Mouse (Mus musculus) lung, embryonic 15.5 days (tissue): ENCODE data around the gene Etv5. TPM values are rescaled to one million over a fixed set of nuclear protein-coding genes. Genes with fewer than 3 reads are reported as not detected.

ENCODE experiments used
- ATAC-seq: fragments of 200-750 bp; cut with Nextera tagmentation; 2 replicates; pipeline ENCODE4 v1.8.0; 2017; ENCODE audit warnings: moderate number of reproducible peaks, borderline replicate concordance; ENCODE audit not compliant: low FRiP score, low TSS enrichment; ENCODE audit errors: extremely low read depth
- H3K27ac ChIP-seq: fragments of 300-500 bp; sonication (generic); 2 replicates; pipeline ENCODE4 v1.5.1; 2015; ENCODE audit warnings: moderate library complexity, mild to moderate bottlenecking, inconsistent platforms
- H3K27me3 ChIP-seq: fragments of 300-500 bp; sonication (generic); 2 replicates; pipeline ENCODE4 v1.6.1; 2015; ENCODE audit warnings: inconsistent platforms
- H3K36me3 ChIP-seq: fragments of 300-500 bp; sonication (generic); 2 replicates; pipeline ENCODE4 v1.6.1; 2015; ENCODE audit warnings: inconsistent platforms
- H3K4me1 ChIP-seq: fragments of 300-500 bp; sonication (generic); 2 replicates; pipeline ENCODE4 v1.6.1; 2015; ENCODE audit warnings: inconsistent platforms
- H3K4me2 ChIP-seq: fragments of 300-500 bp; sonication (generic); 2 replicates; pipeline ENCODE4 v1.6.1; 2015; ENCODE audit warnings: inconsistent platforms, mild to moderate bottlenecking, moderate library complexity
- H3K4me3 ChIP-seq: fragments of 300-500 bp; sonication (generic); 2 replicates; pipeline ENCODE4 v1.5.1; 2015; ENCODE audit warnings: mild to moderate bottlenecking, inconsistent platforms
- H3K9ac ChIP-seq: fragments of 300-500 bp; sonication (generic); 2 replicates; pipeline ENCODE4 v1.6.1; 2015; ENCODE audit warnings: inconsistent platforms
- H3K9me3 ChIP-seq: fragments of 300-500 bp; sonication (generic); 2 replicates; pipeline ENCODE4 v1.6.1; 2016; ENCODE audit warnings: inconsistent platforms
- WGBS: fragments of 180-500 bp; shearing (Covaris S2); methylation state at CpG from one replicate; pipeline ENCODE4 v1.1.7; 2015; 5-methylcytosine and 5-hydroxymethylcytosine counted together
- polyA plus RNA-seq: library from polyadenylated mRNA; unstranded; fragments of >200 nt; fragmentation: Nextera tagmentation; extraction: Ambion mirVana; gene quantifications from 2 replicates; pipeline ENCODE4 v1.2.1, GENCODE M21; 2015

Etv5 gene
- polyA plus RNA-seq, 1 experiment from 2014 or later: 167 TPM

DNA sequence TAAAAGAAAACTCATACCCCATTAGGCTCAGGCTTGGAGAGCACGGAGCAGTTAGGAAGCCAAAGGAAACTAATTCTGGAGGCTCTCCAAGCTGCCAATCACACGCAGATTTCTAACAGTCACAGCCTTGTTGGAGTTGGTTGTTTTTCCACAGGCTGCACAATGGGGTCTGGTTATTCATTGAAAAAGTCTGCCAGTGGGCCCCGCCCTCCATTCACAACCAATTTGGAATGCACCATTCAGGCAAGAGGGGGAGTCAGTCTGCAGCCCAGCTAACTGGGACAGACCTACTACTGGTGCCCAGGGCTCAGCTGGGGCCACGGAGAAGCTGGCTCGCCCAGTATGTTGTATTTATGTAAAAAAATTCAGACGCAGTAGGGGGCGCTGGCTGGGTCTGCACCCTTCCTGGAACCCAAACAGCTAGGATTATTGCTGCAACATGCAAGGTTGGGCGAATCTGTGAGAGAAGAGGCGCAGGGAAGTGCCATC is 10.6 kb downstream of the Etv5 start:
- no peaks in the 10 kb centered on the region for H3K9me3 ChIP-seq
- peak overlapping the region; percentile 70 for H3K27ac ChIP-seq
- H3K4me1 ChIP-seq: peaks cover 34% of the 10 kb centered on the region
- peak overlapping the region; percentile 4; the same call in 1 of the 2 replicates for H3K9ac ChIP-seq
- peak overlapping the region; percentile 46 for H3K4me2 ChIP-seq
- peaks cover 27% of the 10 kb centered on the region for H3K36me3 ChIP-seq
- H3K27me3 ChIP-seq: no peaks in the 10 kb centered on the region
- H3K4me3 ChIP-seq: peak overlapping the region; percentile 9; the same call in 1 of the 2 replicates
- peak; percentile 88 for ATAC-seq
- 7% methylated on average over 9 of the region's 9 CpGs for WGBS

DNA sequence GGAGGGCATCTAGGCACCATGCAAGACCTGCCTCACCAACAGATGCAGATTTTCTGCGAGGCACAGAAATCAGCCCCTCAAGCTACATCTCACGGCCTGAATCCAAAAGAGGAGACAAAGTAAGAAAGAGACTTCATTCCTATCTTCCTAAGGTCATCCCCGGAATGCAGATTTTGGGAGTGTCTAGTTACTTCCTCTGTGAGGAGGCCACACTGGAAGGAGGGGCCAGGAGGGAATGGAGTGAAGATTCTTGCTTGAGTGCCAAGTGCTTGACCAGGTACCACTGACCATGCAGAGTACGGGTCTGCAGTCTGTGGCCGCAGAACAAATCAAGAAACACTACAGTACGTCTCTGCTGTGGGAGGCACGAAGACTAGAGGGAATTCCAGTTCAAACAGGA is 12.7 kb downstream of the Etv5 start:
- H3K9me3 ChIP-seq: no peaks in the 10 kb centered on the region
- no peak overlapping the region for H3K9ac ChIP-seq
- no peak overlapping the region for H3K4me3 ChIP-seq
- H3K27me3 ChIP-seq: no peaks in the 10 kb centered on the region
- peaks cover 30% of the 10 kb centered on the region for H3K36me3 ChIP-seq
- no peak overlapping the region for H3K27ac ChIP-seq
- no peak for ATAC-seq
- no peak overlapping the region for H3K4me2 ChIP-seq
- 66% methylated on average over 7 of the region's 7 CpGs for WGBS
- H3K4me1 ChIP-seq: peaks cover 38% of the 10 kb centered on the region

DNA sequence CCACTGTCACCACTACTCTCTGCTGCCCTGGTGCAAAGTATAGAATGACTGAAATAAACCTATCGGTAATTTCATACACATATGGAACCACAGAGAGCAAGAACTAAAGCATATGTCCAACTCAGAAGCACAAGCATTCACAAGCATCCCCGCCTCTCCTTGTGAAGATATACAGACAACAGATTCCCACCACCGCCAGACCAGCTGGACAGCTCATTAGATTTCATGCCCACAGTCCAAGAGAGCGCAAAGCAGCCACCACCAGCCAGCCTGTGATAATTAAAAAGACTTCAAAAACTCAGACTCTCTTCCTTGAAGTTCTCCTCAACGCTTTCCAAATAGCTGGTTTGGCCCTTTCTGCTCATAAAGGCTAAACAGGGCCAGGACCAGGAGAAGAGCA is 17.3 kb downstream of the Etv5 start:
- peaks cover 40% of the 10 kb centered on the region for H3K36me3 ChIP-seq
- H3K9me3 ChIP-seq: no peaks in the 10 kb centered on the region

DNA sequence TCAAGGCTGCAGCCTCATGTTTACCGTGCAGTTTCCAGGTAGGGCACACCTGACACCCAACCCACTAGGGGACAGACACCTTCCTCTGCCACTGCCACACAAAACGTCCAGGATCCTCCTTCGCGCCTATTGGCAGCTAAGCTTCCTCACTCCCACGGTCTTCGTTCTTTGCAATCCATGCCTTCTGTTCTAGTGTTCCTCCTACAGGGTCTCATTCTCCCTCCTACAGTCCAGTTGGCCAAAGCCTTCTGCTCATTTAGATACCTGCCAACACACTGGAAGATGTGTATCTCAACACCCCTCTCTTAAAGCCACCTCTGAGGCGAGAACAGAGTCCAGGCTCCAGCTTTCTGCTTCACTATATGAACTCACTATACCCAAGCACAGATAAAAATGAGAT is 21.6 kb downstream of the Etv5 start:
- H3K4me3 ChIP-seq: no peak overlapping the region
- peaks cover 13% of the 10 kb centered on the region for H3K36me3 ChIP-seq

More for the DNA sequence above, 17.3 kb downstream of the Etv5 start:
- Histone ChIP-seq H3K4me1 (peaks cover 15% of the 10 kb centered on the region; the same call in 1 of the 2 replicates), H3K4me3 (no peak overlapping the region), H3K4me2 (no peak overlapping the region), H3K27me3 (no peaks in the 10 kb centered on the region), H3K27ac (no peak overlapping the region), H3K9ac (no peak overlapping the region)
- no peak for ATAC-seq
- 74% methylated on average over 5 of the region's 5 CpGs for WGBS

DNA sequence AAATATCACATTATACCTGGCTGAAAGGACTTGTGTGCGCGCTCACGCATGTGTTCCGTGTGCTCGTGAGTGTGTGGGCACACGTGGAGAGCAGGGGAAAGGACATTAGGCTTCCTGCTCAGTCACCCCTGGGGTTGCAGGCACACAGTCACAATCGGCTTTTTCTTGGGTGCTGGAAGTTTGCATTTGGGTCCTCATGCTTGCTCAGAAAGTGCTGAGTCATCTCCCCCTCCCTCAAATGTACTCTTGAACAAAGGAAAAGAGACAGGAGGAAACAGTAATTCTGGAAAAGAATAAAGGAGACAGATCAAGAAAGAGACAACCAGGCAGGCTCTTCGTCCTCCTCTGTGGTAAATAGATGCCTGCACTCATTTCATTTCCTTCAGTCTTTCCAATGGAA is 22.5 kb downstream of the Etv5 start:
- WGBS: 81% methylated on average over 8 of the region's 8 CpGs
- H3K27me3 ChIP-seq: no peaks in the 10 kb centered on the region
- H3K27ac ChIP-seq: peak overlapping the region; percentile 44
- H3K36me3 ChIP-seq: peaks cover 13% of the 10 kb centered on the region
- no peak overlapping the region for H3K4me2 ChIP-seq
- peaks cover 24% of the 10 kb centered on the region for H3K4me1 ChIP-seq
- ATAC-seq: no peak
- no peak overlapping the region for H3K9ac ChIP-seq
- H3K4me3 ChIP-seq: no peak overlapping the region
- no peaks in the 10 kb centered on the region for H3K9me3 ChIP-seq

More for the DNA sequence above, 21.6 kb downstream of the Etv5 start:
- no peaks in the 10 kb centered on the region for H3K9me3 ChIP-seq
- H3K4me2 ChIP-seq: no peak overlapping the region
- no peak overlapping the region for H3K9ac ChIP-seq
- no peak for ATAC-seq
- H3K27me3 ChIP-seq: no peaks in the 10 kb centered on the region
- WGBS: 84% methylated on average over 7 of the region's 7 CpGs
- H3K4me1 ChIP-seq: peaks cover 23% of the 10 kb centered on the region
- no peak overlapping the region for H3K27ac ChIP-seq

DNA sequence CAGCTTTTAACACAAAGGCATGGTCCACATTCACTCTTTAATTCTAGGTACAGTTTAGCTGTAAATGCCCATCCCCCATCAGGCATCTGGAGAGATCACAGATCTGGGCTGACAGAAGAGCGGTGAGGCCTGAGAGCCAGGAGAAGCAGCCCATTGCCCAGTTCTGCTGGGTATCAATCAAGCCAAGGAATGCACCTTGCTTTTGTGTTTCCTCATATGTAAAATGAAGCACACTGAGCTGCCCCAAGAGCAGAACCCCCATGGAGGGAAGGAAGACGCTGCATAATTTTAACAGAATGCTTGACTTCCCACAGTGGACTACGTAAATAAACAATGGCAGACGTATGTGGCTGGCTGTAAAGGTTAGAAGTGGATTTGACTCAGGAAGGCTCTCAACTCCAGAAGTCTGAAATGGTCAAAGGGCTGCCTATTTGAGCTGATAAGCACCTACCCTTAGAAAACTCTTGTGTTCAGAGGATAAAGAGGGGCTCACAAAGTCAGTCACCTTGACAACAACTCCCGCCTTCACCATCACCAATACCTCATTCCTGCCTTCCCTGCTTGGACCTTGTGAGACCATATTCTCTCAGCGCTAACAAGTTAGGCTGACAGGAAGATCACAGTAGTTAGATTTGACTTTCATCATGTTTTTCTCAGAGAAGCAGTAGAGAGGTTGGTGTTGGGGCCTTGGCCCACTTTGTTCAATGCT is 23.2 kb downstream of the Etv5 start:
- no peaks in the 10 kb centered on the region for H3K27me3 ChIP-seq
- 0 out of 2 replicates have a peak overlapping the region, but pooled peaks have one; percentile 44 for H3K27ac ChIP-seq
- 39% methylated on average over 6 of the region's 6 CpGs for WGBS
- H3K4me3 ChIP-seq: no peak overlapping the region
- H3K36me3 ChIP-seq: peaks cover 16% of the 10 kb centered on the region
- H3K4me2 ChIP-seq: no peak overlapping the region
- ATAC-seq: no peak
- no peak overlapping the region for H3K9ac ChIP-seq
- no peaks in the 10 kb centered on the region for H3K9me3 ChIP-seq
- peaks cover 23% of the 10 kb centered on the region for H3K4me1 ChIP-seq

DNA sequence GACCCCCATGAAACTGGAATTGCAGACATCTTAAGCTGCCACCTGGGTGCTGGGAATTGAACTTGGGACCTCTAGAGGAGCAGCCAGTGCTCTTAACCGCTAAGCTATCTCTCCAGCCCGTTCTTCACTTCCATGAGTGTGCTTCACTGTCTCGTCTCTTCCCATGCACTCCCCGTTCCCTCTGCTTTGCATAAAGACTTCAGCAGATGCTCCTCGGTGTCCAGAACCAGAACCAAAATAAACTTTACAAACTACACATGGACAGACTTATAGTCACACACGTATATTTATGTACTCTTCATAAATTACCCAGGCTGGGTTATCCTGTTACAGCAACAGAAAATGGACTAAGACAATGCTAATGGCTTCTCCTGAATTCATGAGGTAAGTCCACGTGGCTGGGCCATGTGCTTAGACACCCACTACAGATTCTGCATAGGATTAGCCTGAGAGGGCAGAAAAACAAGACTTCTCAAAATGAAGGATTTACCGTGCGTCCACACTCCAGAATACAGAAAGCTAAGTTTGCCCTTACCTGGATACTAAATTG is 25.2 kb downstream of the Etv5 start:
- Histone ChIP-seq H3K27me3 (no peaks in the 10 kb centered on the region), H3K9me3 (no peaks in the 10 kb centered on the region), H3K36me3 (peaks cover 15% of the 10 kb centered on the region), H3K4me1 (peaks cover 20% of the 10 kb centered on the region), H3K4me2 (no peak overlapping the region), H3K27ac (no peak overlapping the region), H3K4me3 (no peak overlapping the region), H3K9ac (no peak overlapping the region)
- ATAC-seq: no peak
- WGBS: 71% methylated on average over 9 of the region's 9 CpGs

DNA sequence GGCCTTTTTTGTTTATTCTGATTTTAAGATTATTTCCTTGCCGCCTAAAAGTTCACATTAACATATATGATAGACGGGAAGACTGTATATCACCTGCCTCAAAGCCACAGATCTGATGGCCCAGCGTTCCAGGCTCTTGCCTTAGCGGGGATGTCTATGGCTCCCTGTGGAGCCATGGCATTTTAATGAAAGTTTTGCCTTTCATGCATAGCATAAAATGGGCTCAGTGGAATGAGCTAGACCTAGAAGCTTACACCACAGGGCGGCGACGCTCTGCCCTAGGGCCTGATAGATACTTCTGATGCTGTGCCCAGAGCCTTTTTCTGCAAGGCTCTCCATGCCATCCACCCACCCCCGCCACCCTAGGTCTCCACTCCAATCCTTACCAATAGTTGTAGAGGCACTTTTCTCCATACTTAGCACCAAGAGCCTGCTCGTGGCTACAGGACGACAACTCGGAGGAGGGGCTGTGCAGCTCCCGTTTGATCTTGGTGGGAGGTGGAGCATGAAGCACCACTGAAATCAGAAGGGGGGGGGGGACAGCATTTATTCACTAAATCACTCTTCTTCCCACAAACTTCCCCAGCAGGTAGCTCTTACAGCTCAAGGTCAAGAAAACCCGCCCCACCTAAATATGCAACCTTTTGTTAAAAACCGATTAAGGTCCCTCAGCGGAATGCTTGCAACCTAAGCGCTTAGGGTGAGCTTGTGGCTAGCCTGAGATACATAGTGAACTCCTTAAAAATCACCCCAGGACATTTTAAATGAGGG is 26.9 kb downstream of the Etv5 start:
- H3K9ac ChIP-seq: no peak overlapping the region
- H3K27me3 ChIP-seq: no peaks in the 10 kb centered on the region
- H3K36me3 ChIP-seq: peaks cover 7% of the 10 kb centered on the region
- H3K27ac ChIP-seq: no peak overlapping the region
- WGBS: 52% methylated on average over 16 of the region's 16 CpGs
- peaks cover 20% of the 10 kb centered on the region for H3K4me1 ChIP-seq
- ATAC-seq: no peak
- no peak overlapping the region for H3K4me2 ChIP-seq
- H3K4me3 ChIP-seq: no peak overlapping the region
- no peaks in the 10 kb centered on the region for H3K9me3 ChIP-seq

DNA sequence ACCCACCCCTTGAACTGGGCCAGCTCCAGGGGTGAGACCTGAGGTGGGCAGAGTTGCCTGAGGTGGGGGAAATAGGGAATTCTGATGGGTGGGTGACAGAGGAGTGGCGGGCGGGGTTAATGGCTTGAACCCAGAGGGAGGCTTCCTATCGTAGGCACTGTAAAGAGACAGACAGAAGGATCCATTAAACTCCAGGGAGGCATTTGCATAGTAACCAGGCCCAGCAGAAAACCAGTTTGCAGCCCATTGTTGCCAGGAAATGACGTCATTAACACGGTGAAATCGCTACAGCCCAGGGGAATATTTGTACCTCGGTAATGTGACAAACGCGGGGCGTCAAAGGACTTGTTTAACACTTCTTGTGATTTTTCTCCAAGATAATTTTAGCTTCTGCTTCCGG is 27.8 kb downstream of the Etv5 start:
- H3K4me3 ChIP-seq: no peak overlapping the region
- no peak overlapping the region for H3K4me2 ChIP-seq
- no peaks in the 10 kb centered on the region for H3K27me3 ChIP-seq
- peaks cover 5% of the 10 kb centered on the region for H3K36me3 ChIP-seq
- H3K27ac ChIP-seq: no peak overlapping the region
- H3K4me1 ChIP-seq: peaks cover 17% of the 10 kb centered on the region; the same call in 1 of the 2 replicates
- no peak overlapping the region for H3K9ac ChIP-seq
- H3K9me3 ChIP-seq: no peaks in the 10 kb centered on the region
- no peak for ATAC-seq
- 48% methylated on average over 11 of the region's 11 CpGs for WGBS

DNA sequence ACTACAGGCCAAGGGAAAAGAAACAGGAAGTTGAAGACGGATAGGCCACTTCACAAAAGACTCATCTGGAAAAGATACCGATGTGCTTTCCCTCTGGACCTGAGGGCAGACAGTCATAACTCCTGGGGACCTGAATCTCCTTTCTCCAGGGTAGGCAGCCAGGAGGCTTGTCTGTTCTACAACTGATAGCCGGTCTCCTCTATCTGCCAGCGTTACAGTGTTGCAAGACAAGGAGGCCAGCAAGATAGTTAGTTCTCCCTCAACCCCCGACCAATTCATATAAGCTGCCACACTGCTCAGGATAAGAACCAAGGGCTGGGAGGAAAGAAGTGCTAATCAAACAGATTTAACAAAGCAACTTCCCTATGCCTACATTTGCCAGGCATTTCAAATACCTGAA is 29.5 kb downstream of the Etv5 start:
- Histone ChIP-seq H3K27ac (no peak overlapping the region), H3K4me2 (no peak overlapping the region), H3K9ac (no peak overlapping the region), H3K36me3 (peaks cover 5% of the 10 kb centered on the region), H3K4me3 (no peak overlapping the region), H3K9me3 (no peaks in the 10 kb centered on the region), H3K27me3 (no peaks in the 10 kb centered on the region), H3K4me1 (peaks cover 25% of the 10 kb centered on the region)
- no peak for ATAC-seq
- 47% methylated on average over 5 of the region's 5 CpGs for WGBS

DNA sequence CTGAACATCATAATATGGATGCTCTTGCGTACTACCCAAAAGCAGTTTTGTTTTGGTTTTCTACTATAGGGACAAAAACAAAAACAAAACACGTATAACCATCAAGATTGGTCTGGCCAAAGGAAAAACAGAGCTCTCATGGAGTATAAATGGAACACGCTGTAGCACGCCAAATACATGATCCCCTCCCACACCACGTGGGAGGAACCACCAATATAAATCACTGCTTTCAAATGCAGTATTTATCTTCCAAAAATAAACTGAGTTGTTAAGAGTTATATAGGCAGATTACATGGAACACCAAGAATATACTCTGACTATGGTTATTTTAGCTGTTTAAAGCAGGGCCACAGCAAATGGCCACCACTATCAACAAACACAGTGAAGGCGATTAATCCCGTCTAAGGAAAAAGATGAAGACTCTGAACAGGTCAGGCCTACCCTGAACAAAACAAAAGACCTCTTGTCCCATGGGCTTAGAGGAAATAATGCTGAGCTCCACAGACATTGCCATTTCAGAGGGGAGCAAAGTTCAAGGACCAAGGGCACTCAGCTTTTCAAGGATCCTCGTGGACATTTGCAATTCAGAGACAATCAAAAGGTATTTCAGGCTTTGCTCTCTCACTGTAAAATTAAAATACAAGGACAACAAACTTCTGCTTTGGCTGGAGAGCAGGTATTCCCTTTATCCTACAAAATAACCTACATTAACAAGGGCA is 30.7 kb downstream of the Etv5 start:
- Histone ChIP-seq H3K9ac (no peak overlapping the region), H3K4me1 (peaks cover 31% of the 10 kb centered on the region), H3K4me3 (no peak overlapping the region), H3K9me3 (no peaks in the 10 kb centered on the region), H3K4me2 (no peak overlapping the region), H3K27ac (no peak overlapping the region), H3K36me3 (peaks cover 5% of the 10 kb centered on the region), H3K27me3 (no peaks in the 10 kb centered on the region)
- 74% methylated on average over 8 of the region's 8 CpGs for WGBS
- no peak for ATAC-seq
